ENCODE assay signal across 9 mouse cellular contexts in the genomic region with DNA sequence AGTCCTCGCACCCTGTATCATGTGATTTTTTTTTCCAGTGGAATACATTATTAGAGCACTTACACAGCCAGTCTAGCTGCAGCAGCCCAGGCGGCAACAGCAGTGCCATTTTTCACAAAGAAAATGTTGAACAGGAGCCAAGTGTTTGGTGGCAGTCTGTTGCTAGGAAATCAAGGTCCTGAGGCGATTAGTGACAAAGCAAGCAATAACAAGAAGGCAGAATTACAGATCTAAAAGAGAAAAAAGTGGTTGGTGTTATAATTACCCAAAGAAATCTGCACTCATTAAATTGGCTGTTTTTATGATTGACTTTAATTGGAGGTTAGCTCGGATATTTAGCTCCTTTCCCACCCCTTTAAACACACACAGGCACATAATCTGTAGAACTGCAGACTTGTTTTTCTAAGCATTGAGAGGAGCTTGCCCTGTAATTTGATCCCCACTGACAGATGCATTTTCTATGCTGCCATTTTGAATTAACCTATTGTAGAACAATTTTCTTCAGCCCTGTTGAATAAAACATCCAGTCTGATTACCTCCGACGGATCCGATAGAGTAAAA.
A peak's percentile ranks its signal among the peaks of the same experiment; 100 is the strongest.
DNase-seq lines count a peak whose midpoint lies in the region; ATAC-seq lines count a peak whose summit lies in the region.
"Had no signal": no experiment of that assay in that cellular context is flagged by ENCODE, and none has a peak within 500 bp of the region (broad histone marks: within the 10 kb centered on the region; RNA-seq: fewer than 3 reads in every experiment).

No protein-coding gene starts in this region.

- intact Hi-C loops in heart, postnatal 25 days (cut with DNase I) = no loop called here

- H3K27me3 ChIP-seq in midbrain, embryonic 16.5 days (ENCODE audit: control insufficient read depth, insufficient read depth, low read depth, low read length) = no peaks in the 10 kb centered on the region
- H3K27me3 ChIP-seq: lung, embryonic 15.5 days had no signal

- H3K4me2 ChIP-seq in midbrain, embryonic 16.5 days (ENCODE audit: low read length) = peak overlapping the region; percentile 41
- H3K4me2 ChIP-seq: lung, embryonic 15.5 days had no signal

- H3K9ac ChIP-seq in midbrain, embryonic 16.5 days (ENCODE audit: low read depth, low read length) = peak overlapping the region; percentile 38; the same call in 1 of the 2 replicates
- H3K9ac ChIP-seq: lung, embryonic 15.5 days had no signal

- H3K4me3 ChIP-seq in midbrain, embryonic 16.5 days (ENCODE audit: low read depth, low read length) = no peak overlapping the region
- H3K4me3 ChIP-seq: lung, embryonic 15.5 days had no signal

- 4% methylated on average over 7 of the region's 7 CpGs for WGBS in midbrain, embryonic 16.5 days

- H3K27ac ChIP-seq in midbrain, embryonic 16.5 days (ENCODE audit: low read length) = peak overlapping the region; percentile 88
- H3K27ac ChIP-seq: lung, embryonic 15.5 days had no signal

- ATAC-seq in midbrain, embryonic 16.5 days = peak; percentile 92

- H3K9me3 ChIP-seq in midbrain, embryonic 16.5 days (replicated peaks; ENCODE audit: control insufficient read depth, low read length, poor library complexity, severe bottlenecking) = no peaks in the 10 kb centered on the region
- H3K9me3 ChIP-seq: lung, embryonic 15.5 days had no signal

- no peaks in the 10 kb centered on the region for H3K36me3 ChIP-seq in midbrain, embryonic 16.5 days (ENCODE audit: control insufficient read depth, insufficient read depth, low read length)
- H3K36me3 ChIP-seq: lung, embryonic 15.5 days had no signal

- H3K4me1 ChIP-seq in midbrain, embryonic 16.5 days (ENCODE audit: control insufficient read depth, insufficient read depth, low read length) = peaks cover 16% of the 10 kb centered on the region

- DNase-seq in heart, adult 18-20 months = peak; percentile 19 to 29
- no peak for DNase-seq in heart, postnatal 25 days (ENCODE audit: low spot score)
- DNase-seq in embryo, embryonic 11.5 days (ENCODE audit: low read depth, low spot score) = peak; percentile 49
- DNase-seq in heart, postnatal 4 days = peak; percentile 20
- peak; percentile 69 for DNase-seq in layer of hippocampus, adult 8-10 months (ENCODE audit: low spot score in 2 of 2)
- no peak for DNase-seq in thymus, postnatal 36 days
- no peak for DNase-seq in urinary bladder, postnatal 10 days (ENCODE audit: low spot score)

Comparison
In these comparisons a context has a peak if more than half of its experiments do, and no peak if none do; other contexts are left out.
1. DNase-seq: peak in heart, adult 18-20 months (2 of 2), embryo, embryonic 11.5 days (single experiment), heart, postnatal 4 days (single experiment) and layer of hippocampus, adult 8-10 months (2 of 2); none in heart, postnatal 25 days (single experiment), thymus, postnatal 36 days (0 of 2) and urinary bladder, postnatal 10 days (single experiment).